Mouse (Mus musculus): ENCODE data around the gene Cdc123. TPM values are rescaled to one million over a fixed set of nuclear protein-coding genes. Genes with fewer than 3 reads are reported as not detected.
A peak's percentile ranks its signal among the peaks of the same experiment; 100 is the strongest.

The Cdc123 gene
- 264 and 275 TPM in 2 replicates for polyA plus RNA-seq (2015; fragmentation: Nextera tagmentation; extraction: Ambion mirVana)

GRCm38 (mm10) chr2:5844873-5845631 lies at the start of gene Cdc123, which contains the start of gene Nudt5:
Gene Cdc123, minus strand, starts transcription at chr2:5845164.
Gene Nudt5, plus strand, starts transcription at chr2:5845019.
- no peaks in the 10 kb centered on the region for H3K9me3 ChIP-seq
- no peaks in the 10 kb centered on the region for H3K27me3 ChIP-seq
- WGBS: under 1% methylated on average over 53 of the region's 53 CpGs
- H3K36me3 ChIP-seq: peaks cover 18% of the 10 kb centered on the region
- ATAC-seq (ENCODE audit: low FRiP score, low read depth): peak; percentile 97
- H3K4me2 ChIP-seq: peak within 1 kb of the TSS; percentile 63
- H3K27ac ChIP-seq (replicated peaks): peak within 1 kb of the TSS; percentile 94
- peak within 1 kb of the TSS; percentile 73 for H3K4me3 ChIP-seq
- H3K4me1 ChIP-seq (replicated peaks): peaks cover 22% of the 10 kb centered on the region
- peak within 1 kb of the TSS; percentile 72 for H3K9ac ChIP-seq

GRCm38 (mm10) chr2:5894296-5894695 lies 49.3 kb upstream of the Cdc123 start:
- peak overlapping the region; percentile 68 for H3K4me3 ChIP-seq
- peaks cover 22% of the 10 kb centered on the region for H3K4me1 ChIP-seq (replicated peaks)
- H3K36me3 ChIP-seq: peaks cover 18% of the 10 kb centered on the region; the same call in 1 of the 2 replicates
- H3K27me3 ChIP-seq: no peaks in the 10 kb centered on the region
- 35% methylated on average over 11 of the region's 11 CpGs for WGBS
- H3K9me3 ChIP-seq: no peaks in the 10 kb centered on the region
- H3K4me2 ChIP-seq: peak overlapping the region; percentile 60
- peak overlapping the region; percentile 80 for H3K9ac ChIP-seq
- no peak for ATAC-seq (ENCODE audit: low FRiP score, low read depth)
- H3K27ac ChIP-seq (replicated peaks): peak overlapping the region; percentile 79

- Histone ChIP-seq H3K9ac (no peak overlapping the region), H3K27me3 (no peaks in the 10 kb centered on the region), H3K4me2 (no peak overlapping the region), H3K27ac (replicated peaks) (no peak overlapping the region), H3K4me1 (replicated peaks) (peaks cover 19% of the 10 kb centered on the region), H3K36me3 (peaks cover 26% of the 10 kb centered on the region), H3K9me3 (no peaks in the 10 kb centered on the region), H3K4me3 (no peak overlapping the region)
- 65% methylated on average over 2 of the region's 2 CpGs for WGBS
- ATAC-seq (ENCODE audit: low FRiP score, low read depth): no peak
Measured at GRCm38 (mm10) chr2:5889412-5889811, 44.4 kb upstream of the Cdc123 start.

- Histone ChIP-seq H3K36me3 (peaks cover 26% of the 10 kb centered on the region), H3K27me3 (no peaks in the 10 kb centered on the region), H3K4me2 (no peak overlapping the region), H3K4me1 (replicated peaks) (peaks cover 15% of the 10 kb centered on the region), H3K27ac (replicated peaks) (no peak overlapping the region), H3K9ac (no peak overlapping the region), H3K9me3 (no peaks in the 10 kb centered on the region), H3K4me3 (no peak overlapping the region)
- WGBS: 89% methylated on average over 5 of the region's 5 CpGs
- ATAC-seq (ENCODE audit: low FRiP score, low read depth): no peak
Measured at GRCm38 (mm10) chr2:5888865-5889264, 43.9 kb upstream of the Cdc123 start.

- H3K9me3 ChIP-seq: no peaks in the 10 kb centered on the region
- ATAC-seq (ENCODE audit: low FRiP score, low read depth): no peak
- no peak overlapping the region for H3K4me3 ChIP-seq
- no peaks in the 10 kb centered on the region for H3K4me1 ChIP-seq (replicated peaks)
- no peak overlapping the region for H3K4me2 ChIP-seq
- peaks cover 72% of the 10 kb centered on the region for H3K36me3 ChIP-seq
- no peak overlapping the region for H3K27ac ChIP-seq (replicated peaks)
- no peak overlapping the region for H3K9ac ChIP-seq
- no peaks in the 10 kb centered on the region for H3K27me3 ChIP-seq
- WGBS: 74% methylated on average over 3 of the region's 3 CpGs
Measured at GRCm38 (mm10) chr2:5877446-5877845, 32.5 kb upstream of the Cdc123 start.

- no peak for ATAC-seq (ENCODE audit: low FRiP score, low read depth)
- Histone ChIP-seq H3K27me3 (no peaks in the 10 kb centered on the region), H3K4me2 (no peak overlapping the region), H3K4me1 (replicated peaks) (no peaks in the 10 kb centered on the region), H3K36me3 (peaks cover 53% of the 10 kb centered on the region), H3K9me3 (no peaks in the 10 kb centered on the region), H3K9ac (no peak overlapping the region), H3K4me3 (no peak overlapping the region), H3K27ac (replicated peaks) (no peak overlapping the region)
- WGBS: 91% methylated on average over 5 of the region's 5 CpGs
Measured at GRCm38 (mm10) chr2:5869746-5870145, 24.8 kb upstream of the Cdc123 start.

- no peak overlapping the region for H3K9ac ChIP-seq
- H3K4me3 ChIP-seq: no peak overlapping the region
- no peaks in the 10 kb centered on the region for H3K4me1 ChIP-seq (replicated peaks)
- no peak overlapping the region for H3K27ac ChIP-seq (replicated peaks)
- H3K27me3 ChIP-seq: no peaks in the 10 kb centered on the region
- H3K9me3 ChIP-seq: no peaks in the 10 kb centered on the region
- H3K36me3 ChIP-seq: peaks cover 43% of the 10 kb centered on the region
- 89% methylated on average over 2 of the region's 2 CpGs for WGBS
- H3K4me2 ChIP-seq: no peak overlapping the region
- no peak for ATAC-seq (ENCODE audit: low FRiP score, low read depth)
Measured at GRCm38 (mm10) chr2:5867681-5868080, 22.7 kb upstream of the Cdc123 start.

- no peaks in the 10 kb centered on the region for H3K27me3 ChIP-seq
- no peaks in the 10 kb centered on the region for H3K4me1 ChIP-seq (replicated peaks)
- 91% methylated on average over 3 of the region's 3 CpGs for WGBS
- H3K9me3 ChIP-seq: no peaks in the 10 kb centered on the region
- H3K4me2 ChIP-seq: no peak within 1 kb of the TSS
- ATAC-seq (ENCODE audit: low FRiP score, low read depth): no peak
- no peak within 1 kb of the TSS for H3K9ac ChIP-seq
- H3K36me3 ChIP-seq: peaks cover 37% of the 10 kb centered on the region
- no peak within 1 kb of the TSS for H3K4me3 ChIP-seq
- H3K27ac ChIP-seq (replicated peaks): no peak within 1 kb of the TSS
Measured at GRCm38 (mm10) chr2:5862834-5863233, 17.9 kb upstream of the Cdc123 start, which contains the start of gene Gm13199. Gene Gm13199, minus strand, starts transcription at chr2:5862934.

- Histone ChIP-seq H3K27me3 (no peaks in the 10 kb centered on the region), H3K4me3 (no peak overlapping the region), H3K27ac (replicated peaks) (no peak overlapping the region), H3K9ac (no peak overlapping the region), H3K4me1 (replicated peaks) (0 out of 2 replicates have a peak, but pooled peaks cover under 1% of the 10 kb centered on the region), H3K9me3 (no peaks in the 10 kb centered on the region), H3K4me2 (no peak overlapping the region), H3K36me3 (peaks cover 4% of the 10 kb centered on the region; the same call in 1 of the 2 replicates)
- 88% methylated on average over 5 of the region's 5 CpGs for WGBS
- no peak for ATAC-seq (ENCODE audit: low FRiP score, low read depth)
Measured at GRCm38 (mm10) chr2:5851866-5852265, 6.9 kb upstream of the Cdc123 start.

GRCm38 (mm10) chr2:5851116-5851515 lies 6.2 kb upstream of the Cdc123 start:
- H3K4me3 ChIP-seq: no peak overlapping the region

GRCm38 (mm10) chr2:5845826-5846225 lies 862 bp upstream of the Cdc123 start:
- peak overlapping the region; percentile 73 for H3K4me3 ChIP-seq
- 37% methylated on average over 4 of the region's 4 CpGs for WGBS
- no peaks in the 10 kb centered on the region for H3K27me3 ChIP-seq
- peak overlapping the region; percentile 53 for H3K4me2 ChIP-seq
- no peak for ATAC-seq (ENCODE audit: low FRiP score, low read depth)
- peak overlapping the region; percentile 72 for H3K9ac ChIP-seq
- H3K27ac ChIP-seq (replicated peaks): no peak overlapping the region
- peaks cover 22% of the 10 kb centered on the region for H3K4me1 ChIP-seq (replicated peaks)
- no peaks in the 10 kb centered on the region for H3K9me3 ChIP-seq
- H3K36me3 ChIP-seq: peaks cover 10% of the 10 kb centered on the region

More at GRCm38 (mm10) chr2:5851116-5851515, 6.2 kb upstream of the Cdc123 start:
- no peak overlapping the region for H3K4me2 ChIP-seq
- no peak overlapping the region for H3K27ac ChIP-seq (replicated peaks)
- H3K9me3 ChIP-seq: no peaks in the 10 kb centered on the region
- no peak overlapping the region for H3K9ac ChIP-seq
- peaks cover 8% of the 10 kb centered on the region for H3K4me1 ChIP-seq (replicated peaks)
- no peaks in the 10 kb centered on the region for H3K27me3 ChIP-seq
- no peak for ATAC-seq (ENCODE audit: low FRiP score, low read depth)
- 93% methylated on average over 9 of the region's 9 CpGs for WGBS
- no peaks in the 10 kb centered on the region for H3K36me3 ChIP-seq

- Histone ChIP-seq H3K9ac (peak overlapping the region; percentile 72), H3K36me3 (peaks cover 25% of the 10 kb centered on the region), H3K4me1 (replicated peaks) (peaks cover 22% of the 10 kb centered on the region), H3K9me3 (no peaks in the 10 kb centered on the region), H3K27me3 (no peaks in the 10 kb centered on the region), H3K27ac (replicated peaks) (peak overlapping the region; percentile 94), H3K4me3 (peak overlapping the region; percentile 73), H3K4me2 (peak overlapping the region; percentile 63)
- WGBS: 5% methylated on average over 23 of the region's 23 CpGs
- ATAC-seq (ENCODE audit: low FRiP score, low read depth): peak; percentile 55
Measured at GRCm38 (mm10) chr2:5844181-5844872, 637 bp downstream of the Cdc123 start.

All from hindbrain, embryonic 15.5 days (tissue).